Mouse (Mus musculus): ENCODE measurements around the gene Nova2. TPM values are rescaled to one million over a fixed set of nuclear protein-coding genes. Genes with fewer than 3 reads are reported as not detected.

Gene Nova2
- polyA plus RNA-seq, 1 experiment, result 0.39 TPM

DNA sequence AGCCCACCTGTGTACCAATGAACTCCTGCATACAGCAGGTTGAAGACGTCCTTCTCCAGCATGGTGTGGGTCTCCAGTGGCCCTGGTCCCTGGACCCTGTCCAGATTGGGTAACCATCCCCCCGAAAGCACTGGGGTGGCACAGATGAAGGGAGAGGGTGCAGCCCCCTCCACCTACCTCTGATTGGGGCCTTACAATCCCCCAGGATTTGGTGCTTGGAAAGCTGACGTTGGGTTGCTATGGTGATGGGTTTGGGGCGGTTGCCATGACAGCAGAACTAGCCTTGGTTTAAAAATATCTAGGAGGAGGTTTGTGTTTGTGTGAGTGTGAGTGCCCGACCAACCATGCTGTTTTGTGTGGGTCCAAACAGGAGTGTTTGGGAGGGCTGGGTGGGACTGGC, 2.9 kb upstream of the Nova2 start:
- peaks cover 3% of the 10 kb centered on the region for H3K4me1 ChIP-seq (replicated peaks; ENCODE audit: control insufficient read depth, insufficient read depth, low read length)
- 65% methylated on average over 5 of the region's 5 CpGs for WGBS
- H3K36me3 ChIP-seq (ENCODE audit: control insufficient read depth, insufficient read depth, low read length), result no peaks in the 10 kb centered on the region
- H3K27me3 ChIP-seq (ENCODE audit: control insufficient read depth, insufficient read depth, low read length), result peaks cover 16% of the 10 kb centered on the region
- TF ChIP-seq POLR2A (IDR thresholded peaks at IDR 0.05; ENCODE audit: control insufficient read depth, extremely low read depth, insufficient read depth, low read length, poor library complexity), result no peak
- no peak for TF ChIP-seq CTCF (IDR thresholded peaks at IDR 0.05; ENCODE audit: borderline replicate concordance, control insufficient read depth, extremely low read depth, insufficient read depth, low read length, poor library complexity)
- no peak overlapping the region for H3K27ac ChIP-seq (ENCODE audit: control insufficient read depth, insufficient read depth, low read length)
- DNase-seq, result no peak
- no peak overlapping the region for H3K4me3 ChIP-seq (ENCODE audit: control insufficient read depth, insufficient read depth, low read length)

DNA sequence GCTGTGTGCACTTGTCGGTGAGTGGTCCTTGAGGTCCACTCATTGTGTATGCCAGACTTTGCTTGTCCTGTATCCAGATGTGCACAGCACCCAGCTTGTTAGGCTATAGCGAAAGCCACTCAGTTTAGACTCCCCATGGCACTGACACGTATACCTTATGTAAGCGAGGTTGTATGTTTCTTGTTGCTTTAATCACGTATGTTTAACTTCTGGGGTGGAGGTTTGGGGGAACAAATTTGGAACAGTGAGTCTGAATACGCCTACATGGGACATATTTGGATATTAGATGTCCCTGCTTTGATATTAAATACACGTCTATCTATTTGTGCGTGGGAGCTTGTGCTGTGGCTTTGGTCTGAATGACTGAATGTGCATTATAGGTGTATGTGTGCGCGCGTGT, 2.4 kb upstream of the Nova2 start:
- Histone ChIP-seq H3K27me3 (ENCODE audit: control insufficient read depth, insufficient read depth, low read length) (peaks cover 16% of the 10 kb centered on the region), H3K4me1 (replicated peaks; ENCODE audit: control insufficient read depth, insufficient read depth, low read length) (peaks cover 3% of the 10 kb centered on the region)
- 87% methylated on average over 11 of the region's 11 CpGs for WGBS

DNA sequence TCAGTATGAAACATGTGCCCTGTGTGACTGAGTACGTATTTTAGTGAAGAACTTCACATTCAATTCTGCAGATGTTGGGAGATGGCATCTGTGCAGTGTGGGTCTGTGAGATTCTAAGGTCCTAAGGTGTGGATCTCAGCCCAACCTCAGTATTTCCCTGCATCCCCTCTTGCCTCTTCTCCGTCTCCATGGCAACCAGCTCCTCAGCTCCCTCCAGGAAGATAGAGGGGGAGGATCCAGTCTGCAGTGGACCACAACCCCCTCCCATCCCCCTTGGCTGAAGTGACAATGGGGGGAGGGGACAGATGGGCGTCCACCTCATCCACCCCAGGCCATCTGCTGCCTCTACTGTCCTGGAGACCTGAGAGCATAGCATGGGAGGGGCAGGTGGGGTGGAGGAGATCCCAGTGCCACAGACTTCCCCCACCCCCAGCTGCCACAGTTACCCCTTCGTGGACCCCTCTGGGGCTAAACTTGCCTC, 1.9 kb upstream of the Nova2 start:
- WGBS, result 47% methylated on average over 4 of the region's 4 CpGs
- Histone ChIP-seq H3K27me3 (ENCODE audit: control insufficient read depth, insufficient read depth, low read length) (peaks cover 16% of the 10 kb centered on the region), H3K4me1 (replicated peaks; ENCODE audit: control insufficient read depth, insufficient read depth, low read length) (peaks cover 3% of the 10 kb centered on the region), H3K4me3 (ENCODE audit: control insufficient read depth, insufficient read depth, low read length) (no peak overlapping the region), H3K27ac (ENCODE audit: control insufficient read depth, insufficient read depth, low read length) (no peak overlapping the region), H3K36me3 (ENCODE audit: control insufficient read depth, insufficient read depth, low read length) (no peaks in the 10 kb centered on the region)
- TF ChIP-seq CTCF (IDR thresholded peaks at IDR 0.05; ENCODE audit: borderline replicate concordance, control insufficient read depth, extremely low read depth, insufficient read depth, low read length, poor library complexity) (no peak), POLR2A (IDR thresholded peaks at IDR 0.05; ENCODE audit: control insufficient read depth, extremely low read depth, insufficient read depth, low read length, poor library complexity) (no peak)
- DNase-seq, result no peak

More for the DNA sequence above, 2.4 kb upstream of the Nova2 start:
- H3K27ac ChIP-seq (ENCODE audit: control insufficient read depth, insufficient read depth, low read length), result no peak overlapping the region
- DNase-seq, result no peak
- TF ChIP-seq POLR2A (IDR thresholded peaks at IDR 0.05; ENCODE audit: control insufficient read depth, extremely low read depth, insufficient read depth, low read length, poor library complexity) (no peak), CTCF (IDR thresholded peaks at IDR 0.05; ENCODE audit: borderline replicate concordance, control insufficient read depth, extremely low read depth, insufficient read depth, low read length, poor library complexity) (no peak)
- H3K36me3 ChIP-seq (ENCODE audit: control insufficient read depth, insufficient read depth, low read length), result no peaks in the 10 kb centered on the region
- no peak overlapping the region for H3K4me3 ChIP-seq (ENCODE audit: control insufficient read depth, insufficient read depth, low read length)

DNA sequence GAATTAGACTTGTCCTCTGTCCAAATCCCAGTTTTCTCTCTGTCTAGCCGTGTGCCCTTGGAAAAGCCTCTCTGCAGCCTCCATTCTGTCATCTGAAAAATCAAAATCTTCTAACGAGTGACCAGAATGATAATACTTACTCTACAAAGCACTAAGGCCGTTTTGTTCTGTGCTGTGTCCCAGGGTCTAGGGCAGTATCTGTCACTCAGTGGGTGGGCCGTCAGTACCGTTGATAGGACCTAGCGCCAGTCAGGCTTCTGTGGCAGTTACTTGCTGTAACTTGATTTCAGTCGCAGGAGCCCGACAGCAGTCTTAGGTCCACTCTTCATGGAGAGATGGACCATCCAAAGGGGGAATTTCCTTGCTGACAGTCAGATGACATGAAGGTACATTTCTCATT, 1.4 kb upstream of the Nova2 start:
- no peak overlapping the region for H3K4me3 ChIP-seq (ENCODE audit: control insufficient read depth, insufficient read depth, low read length)
- H3K4me1 ChIP-seq (replicated peaks; ENCODE audit: control insufficient read depth, insufficient read depth, low read length), result peaks cover 3% of the 10 kb centered on the region
- H3K27me3 ChIP-seq (ENCODE audit: control insufficient read depth, insufficient read depth, low read length), result peaks cover 16% of the 10 kb centered on the region
- no peak for TF ChIP-seq CTCF (IDR thresholded peaks at IDR 0.05; ENCODE audit: borderline replicate concordance, control insufficient read depth, extremely low read depth, insufficient read depth, low read length, poor library complexity)
- no peak for TF ChIP-seq POLR2A (IDR thresholded peaks at IDR 0.05; ENCODE audit: control insufficient read depth, extremely low read depth, insufficient read depth, low read length, poor library complexity)
- 38% methylated on average over 8 of the region's 8 CpGs for WGBS
- H3K27ac ChIP-seq (ENCODE audit: control insufficient read depth, insufficient read depth, low read length), result no peak overlapping the region
- no peak for DNase-seq
- no peaks in the 10 kb centered on the region for H3K36me3 ChIP-seq (ENCODE audit: control insufficient read depth, insufficient read depth, low read length)

DNA sequence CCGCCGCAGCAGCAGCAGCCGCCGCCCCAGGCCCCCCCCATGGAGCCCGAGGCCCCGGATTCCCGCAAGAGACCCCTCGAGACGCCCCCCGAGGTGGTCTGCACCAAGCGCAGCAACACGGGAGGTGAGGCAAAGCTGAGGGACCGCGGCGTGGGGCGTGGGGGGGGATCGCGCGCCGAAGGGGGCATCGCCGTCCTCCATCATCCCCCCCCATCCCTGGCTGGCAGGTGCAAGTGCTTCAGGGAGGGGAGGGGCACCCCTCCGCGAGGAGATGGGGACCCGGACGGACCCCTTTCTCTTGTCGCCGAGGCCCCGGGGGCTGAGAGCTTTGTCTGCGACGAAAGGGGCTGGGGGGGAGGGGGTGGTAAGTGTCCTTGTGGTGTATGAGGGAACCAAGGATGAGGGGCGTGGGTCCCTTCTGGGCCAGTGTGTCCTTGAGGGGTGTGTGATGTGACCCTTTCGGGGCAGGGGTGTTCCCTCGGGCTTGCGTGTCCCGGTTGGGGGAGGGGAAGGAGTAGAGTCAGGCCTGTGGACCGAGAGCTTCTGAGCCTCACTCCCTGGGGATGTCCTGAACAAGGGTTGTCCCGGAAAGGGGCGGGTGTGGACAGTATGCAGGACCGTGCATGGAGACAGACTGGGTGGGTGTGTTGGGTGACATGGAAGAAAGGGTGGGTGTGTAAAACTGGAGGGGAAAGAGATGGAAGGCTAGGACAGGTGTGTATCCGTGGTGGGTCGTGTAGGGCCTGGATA, 528 bp downstream of the Nova2 start:
- no peak overlapping the region for H3K27ac ChIP-seq (ENCODE audit: control insufficient read depth, insufficient read depth, low read length)
- TF ChIP-seq POLR2A (IDR thresholded peaks at IDR 0.05; ENCODE audit: control insufficient read depth, extremely low read depth, insufficient read depth, low read length, poor library complexity) (no peak), CTCF (IDR thresholded peaks at IDR 0.05; ENCODE audit: borderline replicate concordance, control insufficient read depth, extremely low read depth, insufficient read depth, low read length, poor library complexity) (no peak)
- 11% methylated on average over 42 of the region's 42 CpGs for WGBS
- no peak for DNase-seq
- peaks cover 3% of the 10 kb centered on the region for H3K4me1 ChIP-seq (replicated peaks; ENCODE audit: control insufficient read depth, insufficient read depth, low read length)
- no peaks in the 10 kb centered on the region for H3K36me3 ChIP-seq (ENCODE audit: control insufficient read depth, insufficient read depth, low read length)
- no peak overlapping the region for H3K4me3 ChIP-seq (ENCODE audit: control insufficient read depth, insufficient read depth, low read length)
- peaks cover 16% of the 10 kb centered on the region for H3K27me3 ChIP-seq (ENCODE audit: control insufficient read depth, insufficient read depth, low read length)

DNA sequence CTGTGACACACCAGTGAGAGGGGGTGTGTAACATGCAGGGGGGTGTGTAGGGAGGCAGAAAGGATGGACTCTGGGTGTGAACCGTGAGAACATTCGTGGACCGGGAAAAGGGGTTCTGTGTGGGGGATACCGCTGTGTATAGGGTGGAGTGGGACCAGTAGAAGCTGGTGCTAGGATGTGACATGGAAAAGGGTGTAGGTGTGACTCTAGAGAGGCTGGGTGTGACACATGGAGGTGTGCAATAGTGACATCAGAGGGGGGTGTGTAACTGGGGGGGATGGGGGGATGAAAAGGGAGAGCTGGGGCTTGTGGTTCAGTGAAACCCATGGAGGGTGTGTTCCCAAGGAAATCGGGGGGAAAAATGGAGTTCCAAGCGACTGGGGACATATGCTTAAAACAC, 1.2 kb downstream of the Nova2 start:
- TF ChIP-seq POLR2A (IDR thresholded peaks at IDR 0.05; ENCODE audit: control insufficient read depth, extremely low read depth, insufficient read depth, low read length, poor library complexity) (no peak), CTCF (IDR thresholded peaks at IDR 0.05; ENCODE audit: borderline replicate concordance, control insufficient read depth, extremely low read depth, insufficient read depth, low read length, poor library complexity) (no peak)
- no peak for DNase-seq
- H3K27me3 ChIP-seq (ENCODE audit: control insufficient read depth, insufficient read depth, low read length), result peaks cover 16% of the 10 kb centered on the region
- peaks cover 3% of the 10 kb centered on the region for H3K4me1 ChIP-seq (replicated peaks; ENCODE audit: control insufficient read depth, insufficient read depth, low read length)
- no peak overlapping the region for H3K4me3 ChIP-seq (ENCODE audit: control insufficient read depth, insufficient read depth, low read length)
- 59% methylated on average over 6 of the region's 6 CpGs for WGBS
- H3K36me3 ChIP-seq (ENCODE audit: control insufficient read depth, insufficient read depth, low read length), result no peaks in the 10 kb centered on the region
- H3K27ac ChIP-seq (ENCODE audit: control insufficient read depth, insufficient read depth, low read length), result no peak overlapping the region
